Mouse (Mus musculus) limb, embryonic 14.5 days (tissue): ENCODE measurements around the gene Asna1. TPM values are rescaled to one million over a fixed set of nuclear protein-coding genes. Genes with fewer than 3 reads are reported as not detected.

ENCODE experiments used
- ATAC-seq: fragments of 200-750 bp; cut with Nextera tagmentation; 2 replicates; pipeline ENCODE4 v1.8.0; 2017; ENCODE audit warnings: low read depth, moderate number of reproducible peaks, moderate TSS enrichment; ENCODE audit not compliant: low FRiP score
- DNase-seq: peaks from one replicate; pipeline ENCODE4 v3.0.0-alpha.2; 2015; ENCODE audit warnings: low spot score
- H3K27ac ChIP-seq: fragments of 300-500 bp; sonication (generic); replicated peaks from 2 replicates; pipeline ENCODE4 v1.5.1; 2014; ENCODE audit warnings: low read depth, mild to moderate bottlenecking, low read length, moderate library complexity, mixed read lengths
- H3K27me3 ChIP-seq: fragments of 300-500 bp; sonication (generic); 2 replicates; pipeline ENCODE4 v1.6.1; 2014; ENCODE audit warnings: low read length, mixed read lengths; ENCODE audit not compliant: control insufficient read depth, insufficient read depth
- H3K36me3 ChIP-seq: fragments of 300-500 bp; sonication (generic); 2 replicates; pipeline ENCODE4 v1.6.1; 2014; ENCODE audit warnings: mild to moderate bottlenecking, low read length, moderate library complexity, mixed read lengths; ENCODE audit not compliant: control insufficient read depth, insufficient read depth
- H3K4me1 ChIP-seq: fragments of 300-500 bp; sonication (generic); 2 replicates; pipeline ENCODE4 v1.6.1; 2014; ENCODE audit warnings: antibody characterized with exemption, low read length, mixed read lengths; ENCODE audit not compliant: control insufficient read depth, insufficient read depth
- H3K4me2 ChIP-seq: fragments of 300-500 bp; sonication (generic); replicated peaks from 2 replicates; pipeline ENCODE4 v1.6.1; 2014; ENCODE audit warnings: low read depth, mild to moderate bottlenecking, low read length, moderate library complexity; ENCODE audit not compliant: severe bottlenecking
- H3K4me3 ChIP-seq: fragments of 300-500 bp; sonication (generic); replicated peaks from 2 replicates; pipeline ENCODE4 v1.5.1; 2014; ENCODE audit warnings: low read length
- H3K9ac ChIP-seq: fragments of 300-500 bp; sonication (generic); 2 replicates; pipeline ENCODE4 v1.6.1; 2014; ENCODE audit warnings: mild to moderate bottlenecking, low read depth, low read length, moderate library complexity; ENCODE audit not compliant: severe bottlenecking
- H3K9me3 ChIP-seq: fragments of 300-500 bp; sonication (generic); 2 replicates; pipeline ENCODE4 v1.6.1; 2016; ENCODE audit warnings: low read length; ENCODE audit not compliant: control insufficient read depth
- POLR2A ChIP-seq: fragments of 200-500 bp; IDR thresholded peaks from 2 replicates; pipeline ENCODE4 v1.8.0; 2012; ENCODE audit warnings: inconsistent platforms, mild to moderate bottlenecking, moderate library complexity, borderline replicate concordance; ENCODE audit not compliant: insufficient read depth, insufficient read length; ENCODE audit errors: extremely low read depth
- WGBS: fragments of 180-500 bp; shearing (Covaris S2); extraction: QIAGEN DNeasy Blood & Tissue Kit; methylation state at CpG from one replicate; pipeline ENCODE4 v1.1.7; 2014; 5-methylcytosine and 5-hydroxymethylcytosine counted together
- polyA plus RNA-seq, 2 experiments: library from polyadenylated mRNA; depleted of rRNA in 1 of 2; stranded (reverse) in 1 of 2; unstranded in 1 of 2; fragments of >200 nt; fragmentation: Nextera tagmentation in 1 of 2; extraction: Ambion mirVana in 1 of 2; gene quantifications; 2 replicates each; pipeline versions ENCODE4 v1.2.1 to v1.2.3; 2012 to 2014

Gene Asna1
- polyA plus RNA-seq, 2 experiments, result 98.0 to 173 TPM

DNA sequence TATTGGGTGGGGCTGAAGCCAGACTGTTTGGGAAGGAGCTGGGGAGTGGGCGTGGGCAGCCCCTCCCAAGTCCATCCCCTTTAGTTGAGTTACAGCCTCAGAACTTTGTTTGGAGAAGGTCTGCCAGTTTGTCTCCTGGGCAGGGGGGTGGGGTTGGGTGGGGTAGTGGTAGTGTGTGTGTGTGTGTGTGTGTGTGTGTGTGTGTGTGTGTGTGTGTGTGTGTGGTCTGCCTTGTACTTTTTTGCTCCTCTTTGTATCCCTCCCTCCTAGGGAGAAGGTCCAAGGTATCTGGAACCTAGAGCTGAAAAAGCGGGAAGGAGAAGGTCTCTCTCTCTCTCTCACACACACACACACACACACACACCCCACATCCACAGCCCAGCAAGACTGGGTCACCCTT is 10.7 kb downstream of the Asna1 start, which contains the start of gene Best2:
Best2 (minus strand) TSS at position 101 of the 400 bp plus-strand sequence.
- TF ChIP-seq POLR2A, result no peak
- peaks cover 34% of the 10 kb centered on the region for H3K27me3 ChIP-seq
- ATAC-seq (no peak), DNase-seq (no peak)
- H3K36me3 ChIP-seq, result peaks cover 19% of the 10 kb centered on the region
- H3K4me2 ChIP-seq, result peak within 1 kb of the TSS; percentile 44
- peak within 1 kb of the TSS; percentile 24 for H3K4me3 ChIP-seq
- no peaks in the 10 kb centered on the region for H3K4me1 ChIP-seq
- no peaks in the 10 kb centered on the region for H3K9me3 ChIP-seq
- no peak within 1 kb of the TSS for H3K9ac ChIP-seq
- H3K27ac ChIP-seq, result no peak within 1 kb of the TSS
- WGBS, result 56% methylated on average over 2 of the region's 2 CpGs

DNA sequence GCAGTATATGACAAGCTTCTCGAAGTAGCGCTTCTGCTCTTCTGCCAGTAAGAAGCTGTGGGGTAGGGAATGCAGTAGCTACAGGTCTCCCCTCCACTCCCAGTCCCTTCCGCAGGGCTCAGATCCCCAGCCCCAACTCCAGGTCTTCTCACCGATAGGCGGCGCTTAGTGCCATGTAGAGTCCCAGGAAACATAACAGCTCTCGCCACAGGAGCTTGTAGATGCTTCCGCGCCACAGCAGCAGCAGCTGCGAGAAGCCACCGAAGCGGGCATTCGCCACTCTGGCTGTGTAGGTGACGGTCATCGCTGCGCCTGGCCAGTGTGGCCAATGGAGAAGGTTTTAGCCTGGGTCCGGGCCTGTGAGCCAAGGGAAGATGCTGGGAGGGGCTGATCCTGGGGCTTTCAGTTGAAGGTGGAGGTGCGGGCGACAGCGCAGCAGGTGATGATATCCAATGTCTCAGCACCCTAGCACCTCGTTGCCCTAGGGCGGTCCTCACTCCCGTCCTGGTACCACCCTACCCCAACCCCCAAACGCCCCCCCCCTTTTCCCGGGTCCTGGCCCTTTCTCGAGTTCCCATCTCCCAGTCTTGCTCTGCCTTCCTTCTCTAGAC is 11.7 kb downstream of the Asna1 start:
- Histone ChIP-seq H3K4me1 (no peaks in the 10 kb centered on the region), H3K9me3 (no peaks in the 10 kb centered on the region), H3K4me2 (peak overlapping the region; percentile 44), H3K27ac (no peak overlapping the region), H3K27me3 (peaks cover 38% of the 10 kb centered on the region), H3K36me3 (peaks cover 9% of the 10 kb centered on the region), H3K9ac (no peak overlapping the region), H3K4me3 (peak overlapping the region; percentile 24)
- no peak for ATAC-seq
- peak; percentile 72 for DNase-seq
- TF ChIP-seq POLR2A, result no peak
- WGBS, result 2% methylated on average over 22 of the region's 26 CpGs

DNA sequence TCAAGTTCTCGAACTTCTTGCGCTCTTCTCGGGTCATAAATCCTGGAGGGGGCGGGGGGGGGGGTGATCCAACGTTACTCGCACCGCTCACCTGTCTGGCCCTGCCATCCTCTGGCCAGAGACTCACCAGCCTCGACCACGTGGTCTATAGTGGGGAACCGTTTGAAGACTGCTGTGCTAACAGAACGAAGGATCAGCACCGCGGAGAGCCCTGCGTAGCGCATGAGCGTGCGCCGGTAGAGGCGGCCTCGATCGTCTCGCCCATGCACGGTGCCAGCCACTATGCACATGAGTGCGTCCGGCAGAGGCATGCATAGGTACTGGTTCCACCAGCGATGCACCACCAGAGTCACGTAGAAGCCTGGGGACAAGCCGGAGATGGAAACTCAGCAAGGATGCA is 13.8 kb downstream of the Asna1 start:
- Histone ChIP-seq H3K9me3 (no peaks in the 10 kb centered on the region), H3K4me1 (no peaks in the 10 kb centered on the region), H3K4me3 (no peak overlapping the region), H3K36me3 (no peaks in the 10 kb centered on the region), H3K27me3 (peaks cover 43% of the 10 kb centered on the region), H3K9ac (no peak overlapping the region), H3K4me2 (no peak overlapping the region), H3K27ac (no peak overlapping the region)
- DNase-seq (no peak), ATAC-seq (no peak)
- TF ChIP-seq POLR2A, result no peak
- 17% methylated on average over 28 of the region's 28 CpGs for WGBS

DNA sequence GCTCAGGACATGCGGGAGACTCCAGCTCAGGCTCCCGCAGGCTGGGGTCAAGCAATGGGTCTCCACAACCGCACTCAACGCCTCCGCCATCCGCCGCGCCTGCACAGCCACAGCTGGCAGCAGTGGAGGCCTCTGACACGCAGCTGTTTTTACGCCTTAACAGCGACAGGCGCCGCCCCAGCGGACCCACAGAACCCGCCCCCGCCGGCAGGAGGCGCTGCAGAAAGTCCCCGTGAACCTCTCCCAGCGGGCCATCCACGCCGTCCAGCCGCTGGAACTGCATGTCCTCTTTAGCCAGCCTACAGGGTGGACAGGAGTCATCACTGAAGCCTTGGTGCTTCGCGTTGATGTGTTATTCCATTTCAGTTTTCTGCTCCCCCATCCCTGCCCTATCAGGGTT is 17.4 kb downstream of the Asna1 start:
- H3K4me1 ChIP-seq, result no peaks in the 10 kb centered on the region
- no peak for DNase-seq
- H3K4me3 ChIP-seq, result no peak overlapping the region
- no peak overlapping the region for H3K9ac ChIP-seq
- no peak overlapping the region for H3K27ac ChIP-seq
- no peak for ATAC-seq
- no peaks in the 10 kb centered on the region for H3K9me3 ChIP-seq
- H3K36me3 ChIP-seq, result no peaks in the 10 kb centered on the region; the same call in 1 of the 2 replicates
- TF ChIP-seq POLR2A, result no peak
- WGBS, result 23% methylated on average over 15 of the region's 25 CpGs
- H3K27me3 ChIP-seq, result peaks cover 29% of the 10 kb centered on the region
- no peak overlapping the region for H3K4me2 ChIP-seq

DNA sequence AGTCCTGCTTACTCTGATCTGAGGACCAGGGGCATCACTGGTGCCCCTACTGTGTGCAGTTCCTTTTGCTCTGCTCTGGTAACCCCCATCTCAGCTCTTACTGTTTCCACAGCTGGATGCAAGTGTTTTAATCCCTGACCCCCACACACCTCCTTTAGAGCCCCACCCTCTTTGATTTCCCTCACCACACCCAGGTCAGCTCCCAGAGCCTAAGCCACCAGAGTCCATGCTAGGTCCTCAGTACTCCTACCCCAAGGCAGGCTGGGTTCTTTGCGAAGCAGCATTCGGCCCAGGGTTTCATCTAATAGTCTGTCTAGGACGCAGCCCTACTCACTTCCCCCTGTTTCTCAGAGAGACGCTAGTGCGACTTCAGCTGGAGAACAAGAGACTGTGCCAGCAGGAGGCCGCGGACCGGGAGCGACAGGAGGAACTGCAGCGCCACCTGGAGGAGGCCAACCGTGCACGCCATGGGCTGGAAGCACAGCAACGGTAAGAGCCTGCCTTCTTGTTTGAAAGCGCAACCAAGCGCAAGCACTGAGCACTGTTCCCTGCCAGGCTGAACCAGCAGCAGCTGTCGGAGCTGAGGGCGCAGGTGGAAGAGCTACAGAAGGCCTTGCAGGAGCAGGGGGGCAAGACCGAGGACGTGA is 27.3 kb downstream of the Asna1 start:
- H3K27ac ChIP-seq, result no peak overlapping the region
- 0 out of 2 replicates have a peak overlapping the region, but pooled peaks have one; percentile 6 for H3K4me2 ChIP-seq
- 0 out of 2 replicates have a peak, but pooled peaks have one; percentile 15 for TF ChIP-seq POLR2A
- no peaks in the 10 kb centered on the region; the same call in 1 of the 2 replicates for H3K4me1 ChIP-seq
- H3K27me3 ChIP-seq, result no peaks in the 10 kb centered on the region
- no peaks in the 10 kb centered on the region for H3K9me3 ChIP-seq
- 10% methylated on average over 19 of the region's 19 CpGs for WGBS
- ATAC-seq (peak; percentile 48; the same call in 1 of the 2 replicates), DNase-seq (peak; percentile 80)
- peaks cover 6% of the 10 kb centered on the region; the same call in 1 of the 2 replicates for H3K36me3 ChIP-seq
- no peak overlapping the region for H3K9ac ChIP-seq
- no peak overlapping the region for H3K4me3 ChIP-seq
